Mouse (Mus musculus): Measurements from ENCODE around the gene Fgfr3.

The Fgfr3 gene

GRCm38 (mm10) chr5:33697947-33698512 is 23.4 kb upstream of the Fgfr3 start:
- no peak for DNase-seq (ENCODE audit: low spot score)

DNA sequence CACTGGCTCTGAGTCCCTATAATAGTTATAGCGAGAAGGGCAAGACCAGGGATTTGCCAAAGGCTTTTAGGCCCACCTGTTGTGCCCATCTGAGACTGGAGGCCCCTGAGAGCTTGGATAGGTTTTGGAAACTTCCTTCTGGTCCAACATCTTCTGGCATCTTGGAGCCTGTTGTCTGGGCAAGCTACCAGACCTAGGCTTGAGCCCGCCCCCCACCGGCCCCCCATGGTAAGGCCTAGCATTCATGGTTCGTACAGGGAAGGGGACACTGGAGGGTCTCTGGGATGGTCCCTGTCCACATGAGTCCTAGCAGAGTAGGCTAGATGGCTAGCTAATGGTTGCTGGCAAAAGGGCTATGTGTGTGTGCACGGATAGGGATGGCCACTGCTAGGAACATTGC is 22.8 kb upstream of the Fgfr3 start:
- no peak for DNase-seq (ENCODE audit: low spot score)

- no peak for DNase-seq (ENCODE audit: low spot score)
These were observed 21.5 kb upstream of the Fgfr3 start for GRCm38 (mm10) chr5:33700010-33700409.

DNA sequence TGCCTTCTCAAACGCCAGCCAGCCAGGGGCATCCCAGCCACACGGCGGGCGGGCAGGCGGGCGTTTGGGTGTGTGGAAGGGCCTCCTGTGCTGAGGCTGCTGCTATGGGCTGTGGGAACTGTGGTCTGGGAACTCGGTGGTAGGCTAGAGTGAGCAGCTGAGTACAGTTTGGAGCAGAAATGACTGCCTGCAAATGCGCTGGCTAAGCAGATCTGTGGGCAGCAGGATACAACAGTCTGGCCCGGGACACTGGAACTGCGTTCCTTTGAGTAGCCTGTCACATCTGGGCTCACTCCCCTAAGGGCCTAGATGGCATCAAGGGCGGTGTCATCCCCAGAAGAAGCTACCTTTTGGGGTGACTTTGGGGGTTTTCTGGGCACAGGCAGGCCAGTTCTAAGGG is 19.6 kb upstream of the Fgfr3 start:
- no peak for DNase-seq (ENCODE audit: low spot score)

- no peak for DNase-seq (ENCODE audit: low spot score)
These were observed 17.5 kb upstream of the Fgfr3 start for GRCm38 (mm10) chr5:33703999-33704398.

GRCm38 (mm10) chr5:33704945-33705611 is 16.4 kb upstream of the Fgfr3 start:
- no peak for DNase-seq (ENCODE audit: low spot score)

GRCm38 (mm10) chr5:33705612-33706349 is 15.7 kb upstream of the Fgfr3 start:
- no peak for DNase-seq (ENCODE audit: low spot score)

- DNase-seq (ENCODE audit: low spot score): no peak
These were observed 15.2 kb upstream of the Fgfr3 start for GRCm38 (mm10) chr5:33706350-33706629.

- no peak for DNase-seq (ENCODE audit: low spot score)
These were observed 14.3 kb upstream of the Fgfr3 start for GRCm38 (mm10) chr5:33707163-33707562.

GRCm38 (mm10) chr5:33709037-33709436 is 12.4 kb upstream of the Fgfr3 start:
- no peak for DNase-seq (ENCODE audit: low spot score)

- no peak for DNase-seq (ENCODE audit: low spot score)
These were observed 8.9 kb upstream of the Fgfr3 start for GRCm38 (mm10) chr5:33712550-33712949.

DNA sequence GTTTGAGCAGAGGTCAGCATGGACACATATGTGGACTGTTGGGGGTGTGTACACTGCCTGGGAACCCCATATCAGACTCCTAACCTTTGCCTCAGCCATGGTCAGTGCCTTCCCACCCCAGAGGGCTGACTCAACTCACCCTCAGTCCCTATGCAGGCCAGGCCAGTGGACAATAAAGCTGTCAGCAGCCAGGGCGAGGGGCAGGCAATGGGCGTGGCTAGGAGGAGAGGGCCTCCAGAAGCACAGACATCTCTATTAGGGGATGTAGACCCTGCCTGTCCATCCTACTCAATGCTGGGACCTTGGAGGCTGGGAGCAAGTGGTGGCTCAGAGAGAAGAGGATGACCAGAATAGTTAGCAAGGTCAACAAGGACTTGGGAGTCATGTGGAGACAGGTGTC is 6.3 kb upstream of the Fgfr3 start:
- DNase-seq (ENCODE audit: low spot score): no peak

DNA sequence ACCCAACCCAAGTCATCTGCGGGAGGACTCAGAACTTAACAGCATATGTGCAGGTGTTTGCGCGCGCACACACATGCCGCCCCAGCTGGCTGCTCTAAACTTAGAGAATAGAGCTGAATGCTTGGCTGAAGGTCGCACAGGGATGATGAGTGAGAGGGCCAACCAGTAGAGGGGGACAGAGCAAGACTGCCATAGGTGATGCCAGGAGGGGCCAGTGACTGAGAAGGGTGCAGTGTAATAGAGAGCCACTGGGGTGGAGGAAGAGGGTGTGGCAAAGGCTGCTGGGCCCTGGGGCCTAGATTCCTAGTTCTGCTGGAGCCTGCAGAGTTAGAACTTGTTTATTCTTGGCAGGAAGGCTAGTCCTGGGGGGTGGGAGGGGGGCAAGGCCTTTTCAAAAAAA is 5.0 kb upstream of the Fgfr3 start:
- no peak for DNase-seq (ENCODE audit: low spot score)

- no peak for DNase-seq (ENCODE audit: low spot score)
These were observed 3.0 kb upstream of the Fgfr3 start for GRCm38 (mm10) chr5:33718460-33718859.

GRCm38 (mm10) chr5:33720852-33721490 is 503 bp upstream of the Fgfr3 start:
- no peak for DNase-seq (ENCODE audit: low spot score)

- no peak for DNase-seq (ENCODE audit: low spot score)
These were observed 968 bp downstream of the Fgfr3 start for GRCm38 (mm10) chr5:33722266-33723018.

DNA sequence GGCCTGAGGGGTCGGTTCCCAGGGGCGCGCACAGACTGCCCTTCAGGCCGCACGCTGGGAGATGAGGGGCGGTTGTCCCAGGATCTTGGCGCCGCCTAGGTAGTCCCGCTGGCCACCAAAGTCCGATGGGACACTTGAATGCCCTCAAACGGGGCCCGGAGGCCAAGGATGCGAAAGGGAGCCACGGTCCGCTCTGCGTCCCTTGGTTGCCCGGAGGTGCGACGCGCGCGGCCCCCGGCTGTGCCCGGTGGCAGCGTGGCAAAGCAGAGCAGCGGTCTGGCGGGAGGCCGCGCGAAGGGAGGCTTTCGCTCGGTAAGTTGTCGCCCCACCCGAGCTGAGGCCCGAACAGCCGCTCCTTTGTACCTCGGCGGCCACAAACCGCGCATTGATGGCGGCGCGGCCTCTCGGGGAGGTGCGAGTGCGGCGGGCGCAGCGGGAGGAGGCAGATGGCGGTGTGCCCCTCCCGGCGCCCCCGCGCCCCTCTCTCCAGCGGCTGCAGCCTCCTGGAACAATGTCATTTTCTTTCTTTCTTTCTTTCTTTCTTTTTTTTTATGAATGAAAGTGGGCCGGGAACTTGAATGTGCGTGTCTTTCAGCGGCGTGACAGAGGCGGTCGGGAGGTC is 1.7 kb downstream of the Fgfr3 start:
- DNase-seq (ENCODE audit: low spot score): no peak

GRCm38 (mm10) chr5:33723641-33724465 is 2.4 kb downstream of the Fgfr3 start:
- no peak for DNase-seq (ENCODE audit: low spot score)

DNA sequence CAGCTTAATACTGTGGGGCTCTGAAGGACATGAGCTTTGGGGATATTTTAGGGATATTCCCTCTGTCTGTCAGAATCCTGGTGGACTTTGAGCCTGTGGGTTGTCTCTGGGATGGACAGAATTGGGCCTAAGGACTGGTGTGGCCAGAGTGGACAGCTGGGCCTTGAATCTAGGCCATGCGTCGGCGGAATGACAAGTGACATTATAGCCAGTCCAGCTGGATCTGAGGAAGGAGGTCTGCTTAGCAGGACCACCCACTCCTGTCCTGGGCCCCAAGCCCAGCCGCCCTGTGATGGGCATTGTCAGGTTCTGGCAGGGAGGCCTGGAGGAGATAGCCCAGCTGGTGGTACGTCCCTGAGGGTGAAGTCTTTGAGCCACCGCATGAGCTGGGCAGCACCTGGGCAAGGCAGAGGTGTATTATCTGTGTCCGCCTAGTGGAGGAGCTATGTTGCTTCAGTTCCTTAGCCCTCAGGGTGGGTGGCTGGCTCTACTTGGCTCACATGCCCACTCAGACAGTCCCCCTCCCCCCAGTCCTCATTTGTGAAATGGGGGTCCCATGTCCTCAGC is 4.7 kb downstream of the Fgfr3 start:
- DNase-seq (ENCODE audit: low spot score): no peak

DNA sequence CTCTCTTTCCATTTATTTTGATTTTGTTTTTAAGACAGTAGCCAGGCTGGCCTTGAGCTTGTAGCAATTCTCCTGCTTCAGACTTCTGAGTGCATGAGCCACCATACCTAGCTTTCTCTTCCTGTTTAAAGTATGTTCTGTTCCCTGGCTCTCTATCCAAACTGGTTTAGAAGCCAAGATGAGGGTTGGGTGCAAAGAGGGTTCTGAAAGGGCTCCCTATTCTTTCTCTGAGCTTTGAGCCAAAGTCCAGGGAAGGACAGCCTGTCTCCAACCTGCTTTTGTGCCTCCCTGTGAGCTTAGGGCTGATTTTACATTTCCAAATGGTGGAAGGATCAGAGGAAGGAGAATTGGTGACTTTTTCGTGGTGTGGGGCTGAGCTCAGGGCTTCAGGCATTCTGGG is 5.4 kb downstream of the Fgfr3 start:
- no peak for DNase-seq (ENCODE audit: low spot score)

- DNase-seq (ENCODE audit: low spot score): no peak
These were observed 7.4 kb downstream of the Fgfr3 start for GRCm38 (mm10) chr5:33728841-33729240.

Data from ovary, adult 18-20 months (tissue).